ENCODE assay signal across 9 mouse cellular contexts in genomic region chr17:5506553-5506952, GRCm38 (mm10). TPM values are rescaled to one million over a fixed set of nuclear protein-coding genes. Genes with fewer than 3 reads are reported as not detected.
DNase-seq lines count a peak whose midpoint lies in the region; ATAC-seq lines count a peak whose summit lies in the region.
"Had no signal": no experiment of that assay in that cellular context is flagged by ENCODE, and none has a peak within 500 bp of the region (broad histone marks: within the 10 kb centered on the region; RNA-seq: fewer than 3 reads in every experiment).

No protein-coding gene starts in this region.

- ATAC-seq in activated CD4-positive, CD25-positive, alpha-beta regulatory T cell, adult 4 months: no peak

- DNase-seq in cerebellum, adult 18-20 months: peak; percentile 49 to 52
- no peak for DNase-seq in cerebellum, adult 9-11 months
- DNase-seq in kidney, postnatal 25 days: peak; percentile 33 to 48
- DNase-seq in kidney, adult 18-20 months: no peak
- peak; percentile 14 for DNase-seq in Muller cell, postnatal 12 days (ENCODE audit: inconsistent ontology term)
- peak; percentile 56 for DNase-seq in liver
- no peak for DNase-seq in urinary bladder, adult 18-20 months (ENCODE audit: low spot score in 2 of 2)
- DNase-seq: adrenal gland, adult 8-10 months had no signal

RNA-seq across cellular contexts. Expression of gene Zdhhc14, which starts 14.2 kb away (rescaled TPM):
- polyA plus RNA-seq in activated CD4-positive, CD25-positive, alpha-beta regulatory T cell, adult 4 months (2017; shearing (Covaris generic)): under 1 TPM; 0.15 to 0.17 TPM

Comparison
In these comparisons a context has a peak if more than half of its experiments do, and no peak if none do; other contexts are left out.
1. DNase-seq: peak in cerebellum, adult 18-20 months (2 of 2), kidney, postnatal 25 days (2 of 2), Muller cell, postnatal 12 days (single experiment) and liver (single experiment); none in cerebellum, adult 9-11 months (single experiment), kidney, adult 18-20 months (single experiment) and urinary bladder, adult 18-20 months (0 of 2).